ENCODE assay signal across 16 mouse cellular contexts in genomic region chr3:104295015-104295719, GRCm38 (mm10).
DNase-seq lines count a peak whose midpoint lies in the region; ATAC-seq and TF ChIP-seq lines count a peak whose summit lies in the region.
"Had no signal": no experiment of that assay in that cellular context is flagged by ENCODE, and none has a peak within 500 bp of the region (broad histone marks: within the 10 kb centered on the region; RNA-seq: fewer than 3 reads in every experiment).

No protein-coding gene starts in this region.

- no peaks in the 10 kb centered on the region for H3K79me2 ChIP-seq in myocyte (ENCODE audit: control insufficient read depth, insufficient read depth)

- peak; percentile 30 to 39 for DNase-seq in heart, adult 18-20 months
- DNase-seq in heart, postnatal 25 days (ENCODE audit: low spot score): no peak
- peak; percentile 63 for DNase-seq in NIH3T3 (ENCODE audit: low read depth)
- DNase-seq in thymus, postnatal 0 days (ENCODE audit: low spot score): no peak
- no peak for DNase-seq in adrenal gland, postnatal 36 days
- DNase-seq: cerebellum, postnatal 36 days; kidney, adult 2 months; right cerebral cortex, postnatal 25 days; thymus, adult 2 months had no signal

- H3K4me1 ChIP-seq in embryonic facial prominence, embryonic 13.5 days: peaks cover 14% of the 10 kb centered on the region
- H3K4me1 ChIP-seq: megakaryocyte, embryonic 14.5 days had no signal

- WGBS in embryonic facial prominence, embryonic 13.5 days: 12% methylated on average over 8 of the region's 8 CpGs

- H3K27ac ChIP-seq in embryonic facial prominence, embryonic 13.5 days: peak overlapping the region; percentile 64; the same call in 1 of the 2 replicates
- H3K27ac ChIP-seq: forebrain, embryonic 15.5 days; hindbrain, postnatal 0 days; lung, embryonic 15.5 days had no signal

- H3K4me2 ChIP-seq in embryonic facial prominence, embryonic 13.5 days: peak overlapping the region; percentile 16; the same call in 1 of the 2 replicates
- H3K4me2 ChIP-seq in myocyte (ENCODE audit: low read depth): peak overlapping the region; percentile 63
- H3K4me2 ChIP-seq: forebrain, embryonic 15.5 days; lung, embryonic 15.5 days had no signal

- no peak overlapping the region for H3K9ac ChIP-seq in embryonic facial prominence, embryonic 13.5 days
- H3K9ac ChIP-seq: forebrain, embryonic 15.5 days; lung, embryonic 15.5 days had no signal

- H3K27me3 ChIP-seq in embryonic facial prominence, embryonic 13.5 days: no peaks in the 10 kb centered on the region
- no peaks in the 10 kb centered on the region for H3K27me3 ChIP-seq in myocyte (ENCODE audit: control insufficient read depth, insufficient read depth, insufficient read length)
- H3K27me3 ChIP-seq: forebrain, embryonic 15.5 days; lung, embryonic 15.5 days; megakaryocyte, embryonic 14.5 days had no signal

- intact Hi-C loops in heart, postnatal 25 days (cut with DNase I): no loop called here

- no peak for ATAC-seq in embryonic facial prominence, embryonic 13.5 days (ENCODE audit: insufficient number of reproducible peaks, insufficient read depth, low FRiP score, low TSS enrichment, low read depth)
- ATAC-seq: CD4-positive, CD25-positive, alpha-beta regulatory T cell, adult 4 months; forebrain, embryonic 15.5 days; hindbrain, postnatal 0 days had no signal

- H3K4me3 ChIP-seq in embryonic facial prominence, embryonic 13.5 days: no peak overlapping the region
- no peak overlapping the region for H3K4me3 ChIP-seq in myocyte
- H3K4me3 ChIP-seq: forebrain, embryonic 15.5 days; lung, embryonic 15.5 days; megakaryocyte, embryonic 14.5 days had no signal

- no peaks in the 10 kb centered on the region for H3K9me3 ChIP-seq in embryonic facial prominence, embryonic 13.5 days
- H3K9me3 ChIP-seq: forebrain, embryonic 15.5 days; lung, embryonic 15.5 days; megakaryocyte, embryonic 14.5 days had no signal

- no peaks in the 10 kb centered on the region for H3K36me3 ChIP-seq in embryonic facial prominence, embryonic 13.5 days
- H3K36me3 ChIP-seq in myocyte (ENCODE audit: control insufficient read depth, insufficient read depth): no peaks in the 10 kb centered on the region
- H3K36me3 ChIP-seq: forebrain, embryonic 15.5 days; lung, embryonic 15.5 days had no signal

- TF ChIP-seq POLR2A in myocyte (IDR thresholded peaks at IDR 0.05; ENCODE audit: insufficient read length, low read depth): no peak

- no peak overlapping the region for H3ac ChIP-seq in myocyte (ENCODE audit: control insufficient read depth, insufficient read length)

TF ChIP-seq in myocyte, 11 proteins besides CTCF, POLR2A, EP300 and RAD21:
- no peak for TF ChIP-seq TCF3 (IDR thresholded peaks at IDR 0.05; ENCODE audit: insufficient read length, low read depth)
- TF ChIP-seq TCF12 (IDR thresholded peaks at IDR 0.05; ENCODE audit: insufficient read depth, poor library complexity, severe bottlenecking): no peak
- no peak for TF ChIP-seq MAX (IDR thresholded peaks at IDR 0.05; ENCODE audit: low read depth)
- TF ChIP-seq SRF (IDR thresholded peaks at IDR 0.05; ENCODE audit: control insufficient read depth, insufficient read length, low read depth): no peak
- no peak for TF ChIP-seq MYOG (IDR thresholded peaks at IDR 0.05; ENCODE audit: control insufficient read depth in 1 of 3, insufficient read depth in 1 of 3, insufficient read length in 2 of 3, low read depth in 2 of 3)
- TF ChIP-seq REST (IDR thresholded peaks at IDR 0.05; ENCODE audit: insufficient read depth, insufficient read length): no peak
- no peak for TF ChIP-seq MYOD1 (IDR thresholded peaks at IDR 0.05; ENCODE audit: control insufficient read depth in 1 of 3, insufficient read length in 2 of 3, low read depth in 2 of 3)
- no peak for TF ChIP-seq POLR2AphosphoS2 (IDR thresholded peaks at IDR 0.05; ENCODE audit: insufficient read length, low read depth)
- TF ChIP-seq USF1 (IDR thresholded peaks at IDR 0.05; ENCODE audit: low read depth): no peak
- no peak for TF ChIP-seq CEBPB (IDR thresholded peaks at IDR 0.05; ENCODE audit: insufficient read depth, poor library complexity, severe bottlenecking)
- TF ChIP-seq E2F4 (IDR thresholded peaks at IDR 0.05; ENCODE audit: insufficient read depth): no peak

Comparison
In these comparisons a context has a peak if more than half of its experiments do, and no peak if none do; other contexts are left out.
1. DNase-seq: peak in heart, adult 18-20 months (2 of 2) and NIH3T3 (single experiment); none in heart, postnatal 25 days (single experiment), thymus, postnatal 0 days (single experiment) and adrenal gland, postnatal 36 days (0 of 2).